Mouse (Mus musculus) liver, embryonic 11.5 days (tissue): ENCODE measurements around the gene Pcsk5. TPM values are rescaled to one million over a fixed set of nuclear protein-coding genes. Genes with fewer than 3 reads are reported as not detected.

ENCODE experiments used
- ATAC-seq: fragments of 200-750 bp; cut with Nextera tagmentation; replicated peaks from 2 replicates; pipeline ENCODE4 v1.8.0; 2017; ENCODE audit warnings: moderate number of reproducible peaks, mild to moderate bottlenecking, moderate TSS enrichment, moderate library complexity; ENCODE audit not compliant: low FRiP score
- DNase-seq: peaks from one replicate; pipeline ENCODE4 v3.0.0-alpha.2; 2017; ENCODE audit warnings: low spot score
- H3K27ac ChIP-seq: fragments of 300-500 bp; sonication (generic); 2 replicates; pipeline ENCODE4 v1.5.1; 2014; ENCODE audit warnings: mild to moderate bottlenecking, low read depth, low read length, control low read depth
- H3K27me3 ChIP-seq: fragments of 300-500 bp; sonication (generic); replicated peaks from 2 replicates; pipeline ENCODE4 v1.6.1; 2014; ENCODE audit warnings: low read length, mixed read lengths; ENCODE audit not compliant: control insufficient read depth, insufficient read depth
- H3K36me3 ChIP-seq: fragments of 300-500 bp; sonication (generic); 2 replicates; pipeline ENCODE4 v1.6.1; 2014; ENCODE audit warnings: mild to moderate bottlenecking, low read length, moderate library complexity, mixed read lengths; ENCODE audit not compliant: control insufficient read depth, insufficient read depth
- H3K4me1 ChIP-seq: fragments of 300-500 bp; sonication (generic); replicated peaks from 2 replicates; pipeline ENCODE4 v1.6.1; 2014; ENCODE audit warnings: low read length, mixed read lengths; ENCODE audit not compliant: control insufficient read depth, insufficient read depth
- H3K4me2 ChIP-seq: fragments of 300-500 bp; sonication (generic); 2 replicates; pipeline ENCODE4 v1.6.1; 2014; ENCODE audit warnings: mild to moderate bottlenecking, control low read depth, moderate library complexity
- H3K4me3 ChIP-seq: fragments of 300-500 bp; sonication (generic); 2 replicates; pipeline ENCODE4 v1.5.1; 2014; ENCODE audit warnings: low read depth, low read length, control low read depth
- H3K9ac ChIP-seq: fragments of 300-500 bp; sonication (generic); 2 replicates; pipeline ENCODE4 v1.6.1; 2014; ENCODE audit warnings: low read depth, low read length, control low read depth
- H3K9me3 ChIP-seq: fragments of 300-500 bp; sonication (generic); 2 replicates; pipeline ENCODE4 v1.6.1; 2016; ENCODE audit warnings: low read length, inconsistent platforms, mixed read lengths; ENCODE audit not compliant: control insufficient read depth
- WGBS: fragments of 180-500 bp; shearing (Covaris S2); extraction: QIAGEN DNeasy Blood & Tissue Kit; methylation state at CpG from one replicate; pipeline ENCODE4 v1.1.7; 2014; 5-methylcytosine and 5-hydroxymethylcytosine counted together
- polyA plus RNA-seq: library from polyadenylated mRNA; unstranded; fragments of >200 nt; fragmentation: Nextera tagmentation; extraction: Ambion mirVana; gene quantifications from 2 replicates; pipeline ENCODE4 v1.2.1, GENCODE M21; 2014

Pcsk5 gene
- polyA plus RNA-seq, 1 experiment from 2014 or later = 4.8 TPM

DNA sequence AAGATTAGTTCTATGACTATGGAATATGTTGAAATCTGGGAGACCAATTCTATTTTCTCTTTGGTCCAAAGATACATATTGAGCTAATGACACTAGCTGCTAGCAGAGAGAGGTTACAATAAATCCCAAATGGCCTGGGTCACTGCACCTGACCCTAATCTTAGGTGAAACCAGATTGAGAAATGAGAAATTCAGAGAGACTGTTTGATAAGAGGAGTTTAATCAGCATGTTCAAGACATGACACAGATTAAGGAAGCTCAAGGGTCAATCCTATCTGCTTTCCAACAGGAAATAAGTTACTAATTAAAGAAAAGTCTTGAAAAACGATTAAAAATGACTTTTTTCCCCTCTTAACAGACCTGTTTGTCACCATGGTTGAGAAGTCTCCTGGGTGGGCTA lies 96.0 kb downstream of the Pcsk5 start:
- no peak overlapping the region for H3K4me3 ChIP-seq
- WGBS = 39% methylated on average over 1 of the region's 1 CpGs
- H3K36me3 ChIP-seq = no peaks in the 10 kb centered on the region
- no peak overlapping the region for H3K9ac ChIP-seq
- no peak overlapping the region for H3K27ac ChIP-seq
- H3K27me3 ChIP-seq = no peaks in the 10 kb centered on the region
- H3K4me1 ChIP-seq = no peaks in the 10 kb centered on the region
- no peaks in the 10 kb centered on the region for H3K9me3 ChIP-seq
- DNase-seq = no peak
- no peak overlapping the region for H3K4me2 ChIP-seq
- ATAC-seq = no peak

DNA sequence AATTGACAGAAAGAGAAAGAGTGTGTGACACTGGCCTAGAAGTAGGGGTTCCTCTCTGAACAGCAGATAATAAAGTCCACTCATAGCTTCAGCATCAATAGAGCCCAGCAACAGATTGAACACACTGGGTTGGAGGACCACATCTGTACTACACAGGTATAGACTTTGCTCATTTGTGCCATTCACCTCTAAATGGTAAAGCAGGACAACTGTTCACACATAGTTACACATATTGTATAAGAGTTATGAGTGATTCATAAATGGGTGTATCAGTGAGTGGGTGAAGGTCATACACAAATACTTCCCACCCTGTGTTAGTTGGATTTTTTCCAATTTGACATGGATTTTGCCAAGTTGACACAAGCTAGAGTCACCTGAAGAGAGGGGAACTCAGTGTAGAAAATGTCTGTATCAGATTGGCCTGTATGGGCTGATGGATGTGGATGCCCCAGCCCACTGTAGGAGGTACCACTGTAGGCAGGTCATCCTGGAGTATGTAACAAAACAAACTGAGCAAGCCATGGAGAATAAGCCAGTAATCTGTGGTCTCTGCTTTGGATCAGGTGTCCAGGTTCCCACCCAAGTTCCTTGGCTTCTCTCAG lies 104.7 kb downstream of the Pcsk5 start:
- no peaks in the 10 kb centered on the region for H3K27me3 ChIP-seq
- no peak overlapping the region for H3K27ac ChIP-seq
- no peak for ATAC-seq
- H3K9me3 ChIP-seq = no peaks in the 10 kb centered on the region
- DNase-seq = no peak
- no peak overlapping the region for H3K4me2 ChIP-seq
- H3K9ac ChIP-seq = no peak overlapping the region
- H3K36me3 ChIP-seq = no peaks in the 10 kb centered on the region
- no peaks in the 10 kb centered on the region for H3K4me1 ChIP-seq
- H3K4me3 ChIP-seq = no peak overlapping the region

DNA sequence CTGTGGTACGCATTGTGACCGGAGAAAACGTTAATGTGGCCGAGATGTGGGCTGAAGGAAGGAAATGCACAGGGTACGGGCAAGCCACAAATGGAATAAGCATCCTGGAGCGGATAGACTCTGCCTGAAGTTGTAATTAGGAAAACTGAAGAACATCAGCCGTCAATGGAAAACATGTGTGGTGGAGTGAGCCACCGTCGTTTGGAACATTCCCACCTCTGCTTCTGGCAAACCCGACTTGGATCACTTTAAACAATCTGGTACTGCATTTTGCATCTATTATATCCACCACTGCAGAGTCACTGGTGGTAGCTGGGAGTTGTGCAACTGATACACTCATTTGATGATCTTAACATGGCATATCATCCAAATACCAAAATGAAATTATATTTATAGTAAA lies 120.4 kb downstream of the Pcsk5 start:
- no peaks in the 10 kb centered on the region for H3K4me1 ChIP-seq
- no peak overlapping the region for H3K4me2 ChIP-seq
- no peak overlapping the region for H3K9ac ChIP-seq
- no peak overlapping the region for H3K27ac ChIP-seq
- DNase-seq (no peak), ATAC-seq (no peak)
- H3K9me3 ChIP-seq = no peaks in the 10 kb centered on the region
- H3K27me3 ChIP-seq = no peaks in the 10 kb centered on the region
- WGBS = 76% methylated on average over 10 of the region's 10 CpGs
- H3K36me3 ChIP-seq = no peaks in the 10 kb centered on the region
- no peak overlapping the region for H3K4me3 ChIP-seq

DNA sequence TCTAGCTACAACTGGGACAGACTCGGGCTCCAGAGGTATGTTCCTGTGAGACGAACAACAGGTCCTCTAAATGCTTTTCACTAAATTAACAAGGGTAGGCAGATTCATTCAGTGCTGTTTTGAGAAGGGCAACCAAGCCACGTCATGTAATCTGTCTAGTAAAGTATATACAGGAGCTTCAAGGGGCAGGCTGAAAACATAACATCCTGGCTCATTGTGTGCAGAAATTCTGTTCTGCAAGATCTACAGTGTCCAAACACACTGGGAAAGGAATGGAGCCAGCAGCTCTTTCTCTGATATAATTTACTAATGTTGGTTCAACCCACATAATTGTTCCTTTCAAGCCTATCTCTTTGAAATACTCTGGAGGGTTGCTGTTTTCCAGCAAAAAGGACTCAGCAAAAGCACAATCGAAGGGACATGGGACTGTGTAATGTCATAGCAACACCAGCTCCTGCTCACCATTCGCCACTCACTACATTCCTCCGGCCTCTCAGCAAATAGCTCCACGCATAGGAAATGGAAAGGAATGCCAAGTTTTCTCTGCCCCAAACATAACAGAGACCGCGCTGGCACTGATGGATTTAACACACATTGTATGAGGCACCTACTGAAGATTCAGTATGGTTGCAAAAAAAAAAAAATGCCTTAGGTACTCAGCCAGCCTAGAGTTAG lies 122.0 kb downstream of the Pcsk5 start:
- 70% methylated on average over 9 of the region's 9 CpGs for WGBS
- H3K9me3 ChIP-seq = no peaks in the 10 kb centered on the region
- no peak overlapping the region for H3K9ac ChIP-seq
- H3K27me3 ChIP-seq = no peaks in the 10 kb centered on the region
- H3K4me3 ChIP-seq = no peak overlapping the region
- H3K4me2 ChIP-seq = no peak overlapping the region
- H3K36me3 ChIP-seq = no peaks in the 10 kb centered on the region
- no peak overlapping the region for H3K27ac ChIP-seq
- H3K4me1 ChIP-seq = no peaks in the 10 kb centered on the region
- DNase-seq (no peak), ATAC-seq (no peak)

DNA sequence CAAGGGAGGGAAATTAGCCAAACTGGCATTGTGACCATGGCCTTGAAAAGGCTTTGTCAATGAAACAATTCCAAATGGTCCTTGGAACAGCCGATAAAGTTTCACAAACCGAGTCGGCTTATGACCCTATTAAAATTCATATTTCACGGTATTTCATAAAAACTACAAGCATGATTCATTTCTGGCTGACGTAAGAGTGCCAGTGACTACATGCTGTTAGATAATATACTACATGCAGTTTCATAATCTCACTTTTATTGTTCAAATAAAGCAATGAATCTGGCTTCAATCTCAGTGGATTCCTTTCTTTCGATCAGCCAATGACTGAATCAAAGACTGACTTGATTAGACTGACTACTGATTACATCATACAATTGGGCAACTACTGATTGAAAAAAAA lies 145.8 kb downstream of the Pcsk5 start:
- H3K9me3 ChIP-seq = no peaks in the 10 kb centered on the region
- DNase-seq = no peak
- no peaks in the 10 kb centered on the region for H3K36me3 ChIP-seq
- ATAC-seq = no peak
- H3K27ac ChIP-seq = no peak overlapping the region
- H3K4me1 ChIP-seq = no peaks in the 10 kb centered on the region
- 89% methylated on average over 6 of the region's 6 CpGs for WGBS
- no peak overlapping the region for H3K4me3 ChIP-seq
- H3K9ac ChIP-seq = no peak overlapping the region
- H3K27me3 ChIP-seq = no peaks in the 10 kb centered on the region
- no peak overlapping the region for H3K4me2 ChIP-seq

DNA sequence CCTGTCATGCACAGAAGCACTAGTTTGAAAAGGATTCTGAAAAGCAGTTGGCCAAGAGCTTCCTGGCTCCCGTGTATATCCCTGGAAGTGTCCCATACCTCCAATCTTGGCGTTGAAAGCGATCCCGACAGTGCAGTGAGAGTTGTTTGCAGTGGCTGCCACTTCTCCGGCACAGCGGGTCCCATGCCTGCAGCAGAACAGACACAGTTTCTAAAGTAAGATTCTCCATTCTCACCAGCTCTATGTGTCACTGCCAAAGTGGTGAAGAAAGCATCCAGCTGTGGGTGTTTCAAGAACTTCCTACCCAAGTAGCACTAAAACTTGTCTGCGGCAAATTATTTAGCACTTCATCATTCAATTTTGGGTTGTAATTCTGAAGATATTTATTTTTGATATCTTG lies 159.1 kb downstream of the Pcsk5 start:
- ATAC-seq (no peak), DNase-seq (no peak)
- no peak overlapping the region for H3K9ac ChIP-seq
- H3K36me3 ChIP-seq = no peaks in the 10 kb centered on the region
- H3K4me1 ChIP-seq = no peaks in the 10 kb centered on the region
- H3K27me3 ChIP-seq = no peaks in the 10 kb centered on the region
- H3K9me3 ChIP-seq = no peaks in the 10 kb centered on the region
- H3K27ac ChIP-seq = no peak overlapping the region
- WGBS = 78% methylated on average over 7 of the region's 7 CpGs
- no peak overlapping the region for H3K4me3 ChIP-seq
- H3K4me2 ChIP-seq = no peak overlapping the region

DNA sequence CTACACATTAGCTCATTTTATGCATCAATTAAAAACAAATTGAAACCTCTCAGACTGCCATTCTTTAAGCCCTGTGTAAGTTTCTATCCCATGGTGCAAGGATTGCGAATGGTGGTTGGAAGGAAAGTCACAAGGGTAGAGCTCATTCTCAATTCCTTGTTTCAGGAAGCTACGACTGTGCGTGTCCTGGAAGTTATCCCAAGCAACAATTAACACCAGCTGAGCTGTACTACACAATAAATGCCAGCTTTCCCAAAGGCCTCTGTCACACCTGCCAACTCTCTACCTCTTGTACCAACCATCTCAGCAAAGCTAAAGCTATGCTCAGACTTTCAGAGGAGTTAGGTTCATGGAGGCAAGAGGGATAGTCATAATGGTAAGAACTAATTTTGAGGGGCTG lies 174.8 kb downstream of the Pcsk5 start:
- H3K4me3 ChIP-seq = no peak overlapping the region
- no peaks in the 10 kb centered on the region for H3K4me1 ChIP-seq
- 92% methylated on average over 3 of the region's 3 CpGs for WGBS
- no peak overlapping the region for H3K9ac ChIP-seq
- H3K36me3 ChIP-seq = no peaks in the 10 kb centered on the region
- ATAC-seq (no peak), DNase-seq (no peak)
- H3K27me3 ChIP-seq = no peaks in the 10 kb centered on the region
- H3K4me2 ChIP-seq = no peak overlapping the region
- H3K27ac ChIP-seq = no peak overlapping the region
- no peaks in the 10 kb centered on the region for H3K9me3 ChIP-seq

DNA sequence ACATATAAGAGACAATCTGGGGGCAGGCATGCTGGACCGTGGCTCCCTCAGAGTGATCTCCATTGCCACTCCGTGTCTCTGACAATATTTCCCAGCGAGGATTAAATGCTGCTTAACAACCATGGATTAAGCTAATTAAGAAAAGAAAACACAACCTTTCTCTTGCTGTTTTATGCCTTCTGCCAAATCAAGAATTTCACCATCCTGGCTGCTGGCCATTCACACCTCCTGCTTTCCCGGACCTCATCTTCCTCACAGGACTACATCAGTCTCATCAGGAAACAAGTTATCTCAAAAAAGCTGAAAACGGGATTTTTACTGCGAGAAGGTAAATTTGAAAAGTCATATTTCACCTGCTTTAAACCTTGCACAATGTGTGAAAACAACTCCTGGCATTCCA lies 175.2 kb downstream of the Pcsk5 start:
- Histone ChIP-seq H3K9ac (no peak overlapping the region), H3K27ac (no peak overlapping the region), H3K4me3 (no peak overlapping the region), H3K36me3 (no peaks in the 10 kb centered on the region), H3K4me2 (no peak overlapping the region), H3K27me3 (no peaks in the 10 kb centered on the region), H3K4me1 (no peaks in the 10 kb centered on the region), H3K9me3 (no peaks in the 10 kb centered on the region)
- no peak for DNase-seq
- no peak for ATAC-seq
- 76% methylated on average over 6 of the region's 6 CpGs for WGBS

DNA sequence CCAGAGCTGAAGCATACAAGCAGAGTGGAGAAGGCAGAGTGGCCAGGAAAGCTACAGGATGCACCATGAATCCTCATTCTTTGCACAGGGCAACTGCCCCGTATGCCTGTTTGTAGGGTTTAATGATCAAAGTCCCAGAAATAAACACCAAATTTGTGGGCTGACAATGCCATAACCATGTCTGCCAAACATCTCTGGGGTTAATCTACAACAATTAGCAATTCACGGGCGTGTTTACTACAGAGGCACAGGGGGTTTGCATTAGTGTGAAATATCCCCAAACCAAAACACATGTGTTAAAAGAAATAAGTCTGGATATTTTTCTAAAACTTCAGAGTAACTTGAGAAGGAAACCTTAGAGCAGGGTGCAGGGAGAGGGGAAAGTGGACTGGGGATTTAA lies 178.1 kb downstream of the Pcsk5 start:
- ATAC-seq = no peak
- Histone ChIP-seq H3K27ac (no peak overlapping the region), H3K36me3 (no peaks in the 10 kb centered on the region), H3K4me3 (no peak overlapping the region), H3K4me2 (no peak overlapping the region), H3K27me3 (no peaks in the 10 kb centered on the region), H3K9me3 (no peaks in the 10 kb centered on the region), H3K9ac (no peak overlapping the region), H3K4me1 (no peaks in the 10 kb centered on the region)
- DNase-seq = no peak
- WGBS = 62% methylated on average over 3 of the region's 3 CpGs
